Mouse (Mus musculus) heart, postnatal 4 days (tissue): ENCODE results near the gene Apobec2. TPM values are rescaled to one million over a fixed set of nuclear protein-coding genes. Genes with fewer than 3 reads are reported as not detected.
"Not testable (repeated sequence)": the region's sequence is repeated elsewhere in the genome, so short reads cannot be mapped to it uniquely, and the experiment has no call there.

Experiments
- DNase-seq: peaks from one replicate; pipeline ENCODE4 v3.0.0; 2021
- total RNA-seq, 2 experiments: library from RNA; stranded (reverse); gene quantifications; 2 replicates each; pipeline ENCODE4 v1.2.3; 2021

Apobec2 gene
- 100 to 1,000 TPM; 207 to 216 TPM for total RNA-seq

DNA sequence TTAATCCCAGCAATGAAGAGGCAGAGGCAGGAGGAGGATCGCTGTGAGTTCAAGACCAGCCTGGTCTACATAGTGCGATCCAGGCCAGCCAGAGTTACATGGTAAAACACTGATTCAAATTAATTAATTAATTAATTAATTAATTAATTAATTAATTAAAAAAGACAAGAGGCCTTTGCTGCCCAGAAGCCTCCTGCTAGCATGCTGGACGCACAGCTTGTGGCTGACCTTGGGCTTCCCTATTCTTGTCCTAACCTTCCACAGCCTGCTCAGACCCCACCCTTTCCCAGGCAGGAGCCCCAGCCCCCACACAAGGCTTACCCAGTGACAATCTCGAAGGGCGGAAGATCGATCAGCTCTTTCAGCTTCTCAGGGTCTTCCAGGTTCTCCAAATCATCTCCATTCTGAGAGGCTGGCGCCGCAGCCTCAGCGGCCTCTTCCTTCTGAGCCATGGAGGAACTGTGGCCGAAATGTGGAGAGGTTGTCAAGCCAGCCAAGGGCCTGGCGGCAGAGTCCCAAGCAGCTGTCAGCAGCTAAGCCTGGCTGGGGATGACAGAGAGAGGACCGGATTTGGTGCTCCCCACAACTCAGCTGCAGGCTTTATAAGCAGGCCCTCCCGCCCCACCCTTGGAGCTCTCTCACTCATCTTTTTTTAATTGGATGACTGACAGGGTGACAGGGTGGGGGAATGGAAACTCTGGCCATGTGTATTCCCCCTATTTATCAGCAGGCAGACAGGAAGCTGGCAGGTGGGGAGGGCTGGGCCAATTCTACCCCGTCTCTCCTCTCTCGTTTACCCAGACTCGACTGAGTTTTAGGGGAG, at the start of gene Apobec2:
Gene Apobec2 (minus strand): TSS at position 773 of the 823 bp plus-strand sequence.
- peak; percentile 84 for DNase-seq

DNA sequence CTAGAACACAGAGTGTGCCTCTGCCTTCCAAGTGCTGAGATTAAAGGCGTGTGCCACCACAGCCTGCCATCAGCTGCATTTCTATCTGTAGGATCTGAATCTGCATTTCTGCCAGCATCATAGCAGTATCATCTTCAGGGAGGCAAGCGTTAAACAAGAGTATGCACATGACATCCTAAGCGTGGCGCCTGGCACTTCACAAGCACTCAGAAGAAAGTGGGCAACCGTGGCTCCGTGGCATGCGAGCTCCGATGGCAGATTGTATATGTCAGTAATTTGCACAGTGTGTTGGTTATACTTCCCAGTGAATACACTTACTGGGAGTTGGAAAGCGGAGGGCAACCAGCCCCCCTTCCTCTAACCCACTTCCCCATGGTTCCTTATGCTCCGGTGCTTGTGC, 47.2 kb upstream of the Apobec2 start:
- no peak for DNase-seq

DNA sequence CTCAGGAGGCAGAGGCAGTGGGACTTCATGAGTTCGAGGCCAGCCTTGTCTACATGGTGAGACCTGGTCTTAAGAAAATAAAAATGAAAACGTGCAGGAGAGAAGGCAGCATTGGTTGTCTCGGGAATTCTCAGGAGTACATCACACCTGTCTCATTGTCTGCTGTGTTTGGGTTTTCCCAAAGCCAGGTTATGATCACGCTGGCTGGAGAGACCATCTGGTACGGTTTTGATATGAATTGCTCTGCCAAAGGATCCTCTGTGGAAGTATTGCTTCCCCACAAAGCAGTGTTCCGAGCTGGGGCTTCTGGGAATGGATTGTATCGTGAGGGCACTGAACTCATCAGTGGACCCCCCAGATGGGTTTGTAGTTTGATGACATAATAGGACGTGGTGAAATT, 42.7 kb upstream of the Apobec2 start:
- DNase-seq, result no peak

DNA sequence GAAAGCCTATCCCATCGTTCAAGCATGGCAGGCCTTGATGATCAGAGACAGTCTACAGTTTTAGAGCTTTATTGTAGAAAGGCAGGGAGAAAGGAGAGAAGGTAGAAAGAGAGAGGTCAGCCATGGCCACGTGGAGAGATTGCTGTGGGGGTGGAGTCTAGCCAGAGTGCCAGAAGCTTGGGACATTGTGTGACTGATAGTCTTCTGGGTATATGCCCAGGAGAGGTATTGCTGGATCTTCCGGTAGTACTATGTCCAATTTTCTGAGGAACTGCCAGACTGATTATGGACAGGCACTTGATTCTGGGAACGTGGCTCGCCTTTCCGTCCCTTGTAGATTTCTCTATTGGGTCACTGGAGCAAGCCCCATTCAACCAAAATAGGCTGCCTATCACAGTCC, 41.6 kb upstream of the Apobec2 start:
- DNase-seq, result not testable (repeated sequence)

DNA sequence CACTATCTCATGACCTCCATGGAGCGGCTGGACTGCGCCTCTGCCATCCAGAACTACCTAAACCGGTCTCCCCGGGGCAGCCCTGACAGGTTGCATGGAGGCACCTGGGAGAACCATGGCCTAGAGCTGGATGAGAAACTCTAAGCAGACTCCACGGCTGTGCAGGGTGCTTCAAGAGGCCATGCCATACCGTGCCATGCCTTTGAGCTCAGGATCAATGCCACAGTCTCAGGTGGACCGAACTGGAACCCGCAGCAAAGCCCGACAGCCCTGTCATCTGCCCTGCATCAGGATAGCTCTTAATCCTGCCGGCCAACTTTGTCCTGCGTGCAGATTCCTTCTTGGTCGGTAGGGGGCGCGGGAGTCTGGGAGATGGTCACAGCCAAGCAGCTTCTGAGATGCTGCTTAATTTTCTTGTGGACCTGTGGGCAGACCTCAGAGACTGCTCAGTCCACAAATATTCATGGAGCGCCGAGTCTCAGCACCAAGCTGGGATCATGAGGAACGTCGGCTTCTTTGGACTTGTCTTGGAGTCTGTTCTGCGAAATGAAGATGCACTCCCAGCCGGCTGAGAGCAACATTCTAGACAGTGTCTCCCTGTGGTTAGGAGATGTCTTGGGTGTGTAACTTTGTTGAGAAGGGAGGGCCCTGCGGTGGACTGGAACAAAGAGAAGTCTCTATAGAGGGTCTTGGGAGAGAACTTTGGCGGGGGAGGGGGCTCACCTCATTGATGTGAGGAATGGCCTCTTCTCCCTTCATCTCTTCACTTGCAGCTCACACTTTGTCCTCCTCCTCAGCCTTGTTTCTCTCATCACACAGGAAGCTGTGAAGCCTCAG, 34.9 kb upstream of the Apobec2 start:
- DNase-seq, result peak; percentile 93

DNA sequence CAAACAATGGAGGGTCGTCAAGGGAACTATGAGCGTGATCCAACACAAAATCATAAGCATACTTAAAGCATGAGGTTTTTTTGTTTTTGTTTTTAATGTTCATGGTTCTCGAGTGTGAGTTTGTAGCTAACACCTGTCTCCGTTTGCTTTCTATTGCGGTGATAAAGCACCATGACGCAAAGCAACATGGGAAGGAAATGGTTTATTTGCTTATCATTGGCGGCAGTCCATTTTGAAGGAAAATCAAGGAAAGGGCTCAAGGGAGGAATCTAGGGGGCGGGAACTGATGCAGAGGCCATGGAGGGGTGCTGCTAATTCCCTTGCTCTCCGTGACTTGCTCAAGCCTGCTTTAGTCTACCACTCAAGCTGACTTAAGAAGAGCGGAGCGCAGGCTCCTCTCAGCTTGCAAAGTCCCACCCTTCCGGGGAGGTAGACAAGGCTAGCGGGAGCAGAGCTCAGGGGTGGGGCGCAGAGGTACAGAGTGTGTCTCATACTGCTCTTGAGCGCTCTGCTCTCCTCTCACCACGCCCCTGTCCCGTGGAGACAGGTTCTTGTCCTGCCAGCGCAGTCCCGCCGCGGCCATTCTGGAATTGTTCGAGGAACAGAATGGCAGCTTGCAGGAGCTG, 34.2 kb upstream of the Apobec2 start:
- DNase-seq, result no peak

DNA sequence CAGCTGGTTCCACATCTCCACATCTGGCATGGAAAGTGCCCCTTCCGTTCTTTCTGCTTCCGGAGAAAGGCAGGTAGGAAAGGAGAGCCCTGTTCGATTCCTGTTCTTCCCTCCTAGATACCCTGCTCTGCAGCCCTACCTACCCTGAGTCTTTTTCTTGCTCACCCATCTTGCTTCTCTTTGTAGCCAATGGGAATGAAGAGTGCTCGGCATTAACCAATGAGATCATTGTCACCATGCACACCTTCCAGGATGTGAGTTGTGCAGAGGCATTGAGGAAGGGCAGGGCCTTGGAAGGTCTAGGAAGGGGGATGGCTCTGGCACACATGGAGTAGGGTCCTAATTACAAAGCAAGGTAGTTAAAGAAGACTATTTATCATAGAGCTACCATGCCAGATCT, 30.7 kb upstream of the Apobec2 start:
- DNase-seq, result no peak

DNA sequence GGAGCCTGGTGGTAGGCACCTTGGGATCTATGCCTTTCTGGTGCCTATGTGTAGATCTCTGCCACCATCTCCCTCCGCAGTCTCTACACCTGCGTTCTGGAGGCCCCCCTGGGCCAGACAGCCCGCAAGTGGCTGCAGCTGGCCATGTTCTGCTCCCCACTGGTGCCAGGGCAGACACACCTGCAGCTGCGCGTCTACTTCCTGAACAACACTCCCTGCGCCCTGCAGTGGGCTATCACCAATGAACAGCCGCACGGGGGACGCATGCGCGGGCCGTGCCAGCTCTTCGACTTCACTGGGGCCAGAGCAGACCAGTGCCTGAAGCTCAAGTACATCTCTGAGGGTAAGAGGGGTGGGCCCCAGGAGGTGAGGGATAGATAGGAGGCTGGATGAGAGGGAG, 29.4 kb upstream of the Apobec2 start:
- no peak for DNase-seq

DNA sequence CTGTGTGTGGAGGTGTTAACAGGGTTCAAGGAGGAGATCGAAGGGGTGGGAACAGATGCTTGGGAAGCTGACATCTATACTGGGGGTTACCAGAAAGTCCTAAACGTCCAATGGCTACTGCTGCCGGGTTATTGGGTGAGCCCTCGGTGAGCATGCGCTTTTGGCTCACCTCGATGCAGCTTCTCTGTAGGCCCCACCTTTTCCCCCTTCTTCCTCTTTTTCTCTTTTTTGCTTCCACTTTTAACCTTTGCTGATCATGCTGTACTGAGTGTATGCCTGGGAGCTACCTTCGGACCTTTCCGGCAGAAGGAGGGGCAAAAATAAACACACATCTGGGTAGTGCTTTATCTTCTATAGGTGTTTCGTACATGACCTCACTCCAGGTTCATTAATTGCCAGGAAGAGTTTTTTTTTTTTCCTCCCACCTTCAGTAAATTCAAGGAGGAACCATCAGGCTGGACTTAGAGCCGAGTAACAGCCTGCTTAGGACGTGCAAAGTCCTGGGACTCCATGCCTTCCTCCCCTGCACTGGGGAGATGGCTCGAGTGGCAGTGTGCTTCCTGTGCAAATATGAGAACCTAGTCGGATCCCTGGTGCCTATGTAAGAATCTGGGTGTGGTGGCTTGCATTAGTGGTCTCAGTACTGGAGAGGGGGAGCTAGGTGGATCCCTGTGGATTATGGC, 25.4 kb upstream of the Apobec2 start:
- no peak for DNase-seq

DNA sequence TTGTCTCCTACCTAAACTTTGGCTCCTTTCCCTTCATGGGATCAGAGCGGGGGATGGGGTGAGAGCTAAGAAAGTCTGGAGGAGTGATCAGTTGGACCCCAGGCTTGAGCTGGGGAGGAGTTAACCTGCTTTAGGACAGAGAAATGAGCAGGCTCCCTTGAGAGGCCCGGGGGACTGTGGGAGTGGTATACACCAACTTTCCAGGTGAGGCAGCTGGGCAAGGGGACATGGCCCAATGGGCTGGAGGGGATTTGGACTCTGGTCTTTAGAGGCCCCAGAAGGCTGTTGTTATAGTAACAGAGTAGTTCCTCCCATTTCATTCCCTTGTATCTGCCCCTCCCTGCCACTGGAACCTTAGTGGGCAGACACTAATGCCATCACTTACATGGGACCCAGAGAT, 23.2 kb upstream of the Apobec2 start:
- no peak for DNase-seq

DNA sequence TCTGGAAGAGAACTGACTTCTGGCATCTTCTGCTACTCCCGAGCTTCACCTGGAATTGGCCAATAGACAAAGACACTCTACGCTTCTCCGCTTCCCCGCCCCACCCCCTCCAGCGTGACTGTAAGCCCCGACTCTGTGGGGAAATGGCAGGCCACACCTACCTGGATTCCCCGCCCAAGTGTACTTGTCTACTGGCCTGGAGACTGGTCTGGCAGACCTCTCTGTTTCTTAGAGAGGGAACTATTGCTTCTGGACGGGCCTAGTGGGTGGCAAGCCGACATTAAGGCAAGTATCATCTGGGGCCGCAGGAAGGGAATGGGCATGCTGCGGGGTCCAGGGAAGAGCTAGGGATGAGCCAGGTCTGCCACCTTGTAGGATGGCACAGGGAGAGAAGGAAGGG, 22.0 kb upstream of the Apobec2 start, which contains the start of gene Unc5cl:
Gene Unc5cl (plus strand): TSS at position 214 of the 400 bp plus-strand sequence.
- DNase-seq, result no peak

DNA sequence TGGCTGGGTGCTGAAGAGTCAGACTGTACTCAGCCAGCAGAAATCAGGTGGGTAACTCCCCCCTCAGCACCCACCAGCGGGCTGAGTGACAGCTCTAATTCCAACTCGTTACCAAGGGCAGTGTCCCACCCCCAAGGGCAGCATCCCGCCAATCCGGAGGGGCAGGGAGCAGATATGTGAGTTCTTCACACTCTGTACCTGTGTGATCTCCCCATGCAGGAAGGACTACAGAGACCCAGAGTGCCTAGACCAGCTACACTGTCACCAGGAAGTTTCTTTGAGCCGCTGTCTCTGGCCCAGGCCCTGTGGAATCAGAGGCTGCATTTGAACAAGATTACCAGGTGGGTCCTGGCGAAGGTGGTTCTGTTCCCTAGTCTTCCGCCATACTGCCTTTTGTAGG, 21.5 kb upstream of the Apobec2 start:
- DNase-seq, result no peak

DNA sequence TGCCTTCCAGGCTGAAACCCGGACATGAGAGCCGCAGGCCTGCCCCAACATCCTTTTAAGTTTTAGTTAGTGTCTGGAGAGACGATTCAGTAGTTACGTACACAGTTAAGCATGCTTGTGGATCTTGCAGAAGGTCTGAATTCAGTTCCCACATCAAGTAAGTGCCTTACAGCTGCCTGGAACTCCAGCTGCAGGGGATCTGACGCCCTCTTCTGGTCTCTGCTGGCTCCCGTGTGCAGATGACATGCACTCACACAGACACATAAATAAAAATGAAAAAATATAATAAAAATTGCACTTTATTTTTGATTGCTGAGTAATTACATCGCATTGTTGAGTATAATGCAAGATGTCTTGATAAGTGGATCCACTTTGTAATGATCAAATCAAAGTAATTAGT, 20.8 kb upstream of the Apobec2 start:
- no peak for DNase-seq

DNA sequence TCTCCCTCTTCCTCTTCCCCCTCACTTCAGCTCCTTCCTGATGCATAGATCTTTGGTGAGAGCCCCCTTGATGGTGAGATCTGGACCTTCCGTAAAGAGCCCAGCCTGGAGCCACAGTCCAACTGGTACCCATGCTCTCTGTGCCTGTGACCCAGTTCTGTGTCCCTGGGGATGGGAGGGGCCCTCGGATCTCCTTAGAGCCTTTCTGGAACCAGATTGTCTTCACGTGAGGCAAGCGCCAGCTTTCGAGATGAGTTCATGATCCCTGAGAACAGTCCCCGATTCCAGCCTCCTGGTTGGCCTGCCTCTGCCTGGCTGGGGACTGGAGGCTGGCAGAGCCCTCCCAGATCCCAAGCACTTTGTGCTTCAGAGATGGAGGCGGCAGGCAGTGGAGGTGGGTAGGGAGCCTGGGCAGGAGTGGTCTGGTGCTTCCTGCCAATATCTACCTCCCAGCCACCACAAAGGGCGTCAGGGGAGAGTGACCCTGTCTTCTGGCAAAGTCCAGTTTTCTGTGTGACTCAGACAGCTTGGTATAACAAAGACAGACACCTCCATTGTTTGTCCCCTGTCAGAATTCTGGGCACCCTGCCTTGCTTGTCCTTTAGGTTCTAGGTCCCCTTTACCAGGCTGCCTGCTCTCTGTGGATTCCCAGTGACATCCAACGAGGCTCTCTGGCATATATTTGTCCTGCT, 19.2 kb upstream of the Apobec2 start:
- DNase-seq, result no peak

DNA sequence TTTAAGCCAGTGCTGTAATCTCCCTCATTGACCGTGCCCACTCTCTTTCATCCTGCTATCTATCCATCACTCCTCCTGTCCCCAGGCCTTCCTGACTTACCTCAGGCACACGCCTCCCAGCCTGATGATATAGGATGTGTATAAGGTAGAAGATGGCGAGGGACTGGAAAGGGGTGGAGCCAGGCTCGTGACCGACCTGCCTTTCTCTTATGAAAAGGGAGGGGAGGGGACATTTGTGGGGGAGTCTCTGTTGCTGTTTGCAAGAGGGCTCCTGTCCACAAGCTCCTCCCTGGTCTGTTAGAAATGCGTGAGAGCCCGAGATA, 18.6 kb upstream of the Apobec2 start, which contains the start of gene Tspo2:
Gene Tspo2 (minus strand): TSS at position 170 of the 323 bp plus-strand sequence.
- DNase-seq, result no peak

DNA sequence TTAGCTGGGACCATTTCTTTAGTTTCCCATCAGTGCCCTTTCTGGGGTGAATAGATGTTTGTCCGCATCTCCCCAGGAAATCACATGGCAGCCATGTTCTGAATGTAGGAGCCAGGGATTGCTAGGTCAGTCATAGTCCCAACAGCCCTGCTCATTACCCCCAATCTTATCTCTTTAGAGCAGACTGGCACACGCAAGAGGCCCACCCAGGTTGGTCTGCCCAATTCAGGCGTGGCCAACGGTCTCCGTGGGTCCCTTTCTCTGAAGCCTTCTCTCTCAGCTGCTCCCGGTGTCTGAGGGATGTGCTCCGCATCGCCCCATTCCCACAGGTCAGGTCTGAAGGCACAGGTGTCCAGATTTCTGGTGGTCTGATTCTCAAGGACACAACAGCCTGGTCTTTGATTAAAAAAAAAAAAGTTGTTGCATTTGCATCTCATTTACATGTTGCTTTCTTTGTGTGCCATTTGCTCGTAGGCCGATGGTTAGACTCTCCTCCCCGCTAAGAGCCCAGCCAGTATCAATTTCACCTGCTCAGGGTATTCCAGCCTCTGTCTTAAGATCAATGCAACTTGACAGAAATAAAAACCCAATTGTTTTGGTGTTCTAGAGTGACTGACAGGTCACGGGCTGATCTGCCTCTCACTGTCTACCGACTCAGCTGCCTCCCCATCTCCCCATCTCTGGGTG, 18.1 kb upstream of the Apobec2 start:
- no peak for DNase-seq

DNA sequence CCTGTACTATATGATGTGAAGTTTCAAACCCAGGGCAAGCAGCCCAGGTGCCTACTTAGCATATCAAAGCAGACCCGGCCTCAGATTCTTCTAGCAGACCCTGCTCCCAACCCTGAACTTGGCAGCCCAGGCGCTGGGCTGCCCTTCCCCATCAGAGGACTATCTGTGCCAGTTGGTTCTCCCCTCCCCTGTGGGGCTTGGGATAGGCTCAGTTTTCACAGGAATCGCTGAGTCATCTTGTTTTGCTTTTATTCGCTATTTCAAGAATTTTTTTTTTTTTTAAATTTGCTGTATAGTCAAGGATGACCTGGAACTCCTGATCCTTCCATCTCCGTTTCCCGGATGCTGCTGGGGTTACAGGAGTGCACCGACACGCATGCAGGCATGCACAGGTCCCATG, 14.9 kb upstream of the Apobec2 start:
- no peak for DNase-seq

DNA sequence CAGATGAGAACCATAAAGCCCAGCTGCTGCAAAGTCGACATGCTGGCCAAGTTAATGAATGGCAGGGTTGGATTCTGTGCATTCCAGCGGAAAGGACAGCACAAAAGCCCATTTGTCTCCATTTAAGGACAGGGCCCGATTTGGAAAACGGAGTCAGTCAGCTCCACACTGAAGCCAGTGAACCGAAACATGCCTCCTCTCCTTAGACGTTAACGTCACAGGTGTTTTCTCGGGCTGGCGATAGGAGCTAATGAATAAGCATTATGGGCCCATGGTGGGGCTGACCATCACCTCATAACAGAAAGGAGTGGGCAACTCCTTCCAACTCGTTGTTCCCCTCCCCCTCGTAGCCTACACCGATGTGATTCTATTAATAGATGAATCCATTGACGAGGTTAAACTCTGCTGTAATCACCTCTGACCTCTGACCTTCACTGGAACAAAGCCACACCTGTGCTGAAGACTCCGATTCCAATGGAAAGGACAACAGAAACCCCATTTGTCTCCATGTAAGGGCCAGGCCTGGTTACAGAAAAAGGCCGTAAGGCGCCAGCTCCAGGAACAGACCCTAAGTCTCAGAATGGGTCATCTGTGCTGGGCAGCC, 10.9 kb upstream of the Apobec2 start:
- no peak for DNase-seq

DNA sequence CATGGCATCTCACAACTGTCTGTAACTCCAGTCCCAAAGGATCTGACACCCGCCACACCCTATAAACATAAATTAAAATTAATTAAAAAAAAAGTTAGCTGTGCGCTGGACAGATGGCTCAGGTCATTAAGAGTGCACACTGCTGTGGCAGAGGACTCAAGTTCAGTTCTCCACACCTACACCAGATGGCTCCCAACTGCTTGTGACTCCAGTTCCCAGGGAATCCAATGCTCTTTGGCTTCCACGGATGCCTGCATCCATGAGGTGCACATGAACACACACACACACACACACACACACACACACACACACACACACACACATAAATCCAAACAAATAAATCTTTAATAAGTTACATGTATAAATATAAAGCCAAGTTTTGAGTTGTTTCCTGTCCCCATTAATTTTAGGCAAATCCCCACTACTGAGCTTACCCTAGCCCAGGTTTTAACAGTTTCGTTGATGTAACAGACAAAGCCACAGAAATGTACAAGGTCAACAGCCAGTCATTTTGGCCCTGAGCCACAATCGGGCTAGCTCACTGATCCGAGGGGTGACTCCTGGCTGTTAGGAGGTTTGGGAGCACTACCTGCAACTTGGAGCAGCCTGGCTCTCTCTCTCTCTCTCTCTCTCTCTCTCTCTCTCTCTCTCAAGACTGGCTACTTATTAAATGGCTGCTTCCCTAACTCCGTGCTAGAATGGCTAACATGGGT, 10.2 kb upstream of the Apobec2 start:
- no peak for DNase-seq

DNA sequence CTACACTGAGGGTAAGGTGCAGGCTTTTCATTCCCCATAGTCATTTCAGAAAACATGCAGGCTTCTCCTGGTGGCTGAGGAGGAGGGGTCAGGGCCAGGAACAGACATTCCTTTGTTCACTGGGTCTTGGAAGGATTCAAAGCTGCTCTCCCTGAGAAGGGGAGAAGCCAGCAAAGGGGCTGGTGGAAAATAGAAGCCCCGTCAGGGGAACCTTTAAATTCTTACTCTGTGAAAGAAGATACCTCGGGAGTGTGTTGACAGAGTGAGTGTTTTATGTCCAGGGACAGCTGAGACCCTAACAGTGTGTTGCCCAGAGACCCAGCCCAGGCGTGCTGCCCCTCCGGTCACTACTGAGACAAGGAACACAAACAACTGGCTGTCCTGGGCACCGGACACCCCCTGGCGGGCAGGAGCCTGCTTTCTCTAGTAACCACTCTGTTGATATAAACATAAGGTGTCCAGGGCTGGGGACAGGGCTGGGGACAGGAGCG, 4.7 kb upstream of the Apobec2 start:
- DNase-seq, result peak; percentile 74
